Mouse (Mus musculus) adrenal gland, postnatal 4 days (tissue): Measurements from ENCODE around the gene Marveld1. TPM values are rescaled to one million over a fixed set of nuclear protein-coding genes. Genes with fewer than 3 reads are reported as not detected.
A peak's percentile ranks its signal among the peaks of the same experiment; 100 is the strongest.

ENCODE experiments used
- DNase-seq, 2 experiments: peaks; one replicate each; pipeline ENCODE4 v3.0.0; 2021 to 2022; ENCODE audit warnings: low spot score in 2 of 2, mixed read lengths in 2 of 2
- long read RNA-seq, 2 experiments: library from polyadenylated mRNA; stranded (forward); transcript quantifications; one replicate each; pipeline ENCODE4 v2.0.0; 2021
- total RNA-seq, 2 experiments: library from RNA; stranded (reverse); gene quantifications; 2 replicates each; pipeline ENCODE4 v1.2.3; 2021

Gene Marveld1
- total RNA-seq = 10 to 100 TPM; 45.5 to 47.2 TPM
- long read RNA-seq, experiment 1, transcript Marveld1-201 (2 exons, 3,066 nt) = major isoform, 33 of 37 reads
- long read RNA-seq, experiment 1, partial matches to known transcripts = 0 of 37 reads
- long read RNA-seq, experiment 1, other reads (novel, unspliced or antisense) = 1 of 37 reads
- long read RNA-seq, experiment 2, transcript Marveld1-201 (2 exons, 3,066 nt) = major isoform, 107 of 113 reads
- long read RNA-seq, experiment 2, partial matches to known transcripts = 0 of 113 reads
- long read RNA-seq, experiment 2, other reads (novel, unspliced or antisense) = 3 of 113 reads

DNA sequence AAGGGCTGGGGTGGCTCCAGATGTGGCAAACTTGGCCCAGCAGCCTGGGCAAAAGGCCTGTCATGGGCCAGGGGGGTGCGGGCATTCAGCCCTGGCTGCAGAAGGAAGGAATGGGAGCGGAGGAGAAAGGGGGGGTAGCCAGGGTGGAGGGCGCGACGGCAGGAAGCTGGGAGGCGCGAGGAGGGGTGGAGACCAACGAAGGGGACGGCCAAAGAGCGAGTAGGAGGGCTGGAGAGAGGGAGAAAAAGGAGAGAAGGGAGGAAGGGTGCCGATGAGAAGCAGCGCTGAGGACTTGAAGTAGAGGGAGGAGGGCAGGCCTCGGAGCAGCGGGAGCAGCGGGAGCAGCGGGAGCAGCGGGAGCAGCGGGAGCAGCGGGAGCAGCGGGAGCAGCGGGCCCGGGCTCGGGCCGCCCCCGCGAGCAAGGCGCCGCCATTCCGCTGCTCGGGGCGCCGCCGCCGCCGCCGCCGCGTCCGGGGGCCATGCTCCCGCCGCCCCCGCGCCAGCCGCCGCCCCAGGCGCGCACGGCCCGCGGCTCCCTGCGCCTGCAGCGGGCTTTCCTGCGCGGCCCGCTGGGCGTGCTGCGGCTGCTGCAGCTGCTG is at the start of gene Marveld1:
Gene Marveld1, plus strand, starts transcription at position 231 of the 599 bp plus-strand sequence.
- peak; percentile 30 to 65 for DNase-seq

DNA sequence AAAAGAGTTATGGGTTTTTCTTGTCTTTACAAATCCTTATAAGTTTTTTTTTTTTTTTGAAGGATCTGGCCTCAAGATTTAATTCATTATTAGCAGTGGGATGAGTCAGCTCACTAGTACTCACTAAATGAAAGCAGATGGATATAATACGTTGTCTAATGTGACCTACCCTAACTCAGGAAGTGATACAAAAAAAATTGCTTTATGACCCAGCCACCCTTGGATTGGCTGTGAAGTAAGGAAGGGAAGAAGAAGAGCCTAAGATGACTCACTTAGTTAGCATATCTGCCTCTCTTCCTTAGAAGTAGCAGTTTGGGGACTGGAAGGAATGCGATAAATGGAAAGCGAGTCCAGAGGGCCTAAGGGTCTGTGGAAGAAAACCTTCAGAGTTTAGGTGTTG is 47.8 kb upstream of the Marveld1 start:
- no peak for DNase-seq

DNA sequence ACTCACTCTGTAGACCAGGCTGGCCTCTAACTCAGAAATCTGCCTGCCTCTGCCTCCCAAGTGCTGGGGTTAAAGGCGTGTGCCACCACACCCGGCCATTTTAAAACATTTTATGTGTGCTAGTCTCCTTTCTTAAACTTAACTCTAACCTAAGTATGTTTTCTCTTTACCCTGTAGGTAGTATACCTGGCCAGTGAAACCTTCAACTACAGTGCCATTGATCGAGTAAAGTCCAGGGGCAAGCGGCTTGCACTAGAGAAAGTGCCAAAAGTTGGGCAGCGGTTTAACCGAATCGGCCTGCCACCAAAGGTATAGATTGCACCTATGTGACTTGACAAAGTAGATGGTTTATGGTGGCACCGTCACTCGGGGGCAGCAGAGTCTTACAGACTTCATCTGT is 42.5 kb upstream of the Marveld1 start:
- no peak for DNase-seq

DNA sequence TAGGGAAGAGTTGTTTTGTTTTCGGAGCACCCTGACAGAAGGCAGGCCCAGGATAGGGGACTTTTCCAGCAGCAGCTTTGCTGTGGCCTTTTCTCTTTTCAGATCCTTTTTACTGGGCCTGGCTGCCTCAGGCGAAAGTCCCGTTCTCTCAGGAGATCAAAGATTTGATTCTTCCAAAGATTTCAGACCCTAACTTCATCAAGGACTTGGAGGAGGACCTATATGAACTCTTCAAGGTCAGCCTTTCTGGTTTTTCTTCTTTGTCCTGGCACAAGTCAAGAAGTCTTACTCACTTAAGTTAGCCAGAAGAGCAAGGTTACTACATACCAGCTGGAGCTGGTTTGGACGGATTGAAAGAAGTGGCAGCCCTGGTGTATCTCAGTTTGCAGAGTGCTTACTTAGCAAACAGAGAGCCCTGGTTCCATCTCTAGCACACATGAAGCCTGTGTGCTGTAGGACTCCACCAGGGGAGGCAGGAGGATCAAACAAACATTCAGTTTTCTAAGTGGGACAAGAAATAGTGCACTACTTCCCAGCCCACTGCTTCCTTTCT is 31.3 kb upstream of the Marveld1 start:
- DNase-seq = no peak

DNA sequence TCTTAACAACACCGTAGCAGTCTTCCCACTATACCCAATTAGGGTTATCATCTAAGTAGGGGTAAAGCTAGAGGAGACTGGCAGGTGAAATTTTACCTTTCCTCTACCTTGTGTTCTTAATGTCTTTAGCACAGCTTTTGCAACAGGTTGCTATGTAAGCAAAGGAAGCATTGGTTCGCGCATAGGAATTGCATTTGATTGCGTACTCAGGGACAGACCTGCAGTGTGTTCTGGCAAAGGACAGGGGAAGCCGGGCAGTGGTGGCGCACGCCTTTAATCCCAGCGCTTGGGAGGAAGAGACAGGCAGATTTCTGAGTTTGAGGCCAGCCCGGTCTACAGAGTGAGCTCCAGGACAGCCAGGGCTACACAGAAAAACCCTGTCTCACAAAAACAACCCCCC is 29.1 kb upstream of the Marveld1 start:
- no peak for DNase-seq

DNA sequence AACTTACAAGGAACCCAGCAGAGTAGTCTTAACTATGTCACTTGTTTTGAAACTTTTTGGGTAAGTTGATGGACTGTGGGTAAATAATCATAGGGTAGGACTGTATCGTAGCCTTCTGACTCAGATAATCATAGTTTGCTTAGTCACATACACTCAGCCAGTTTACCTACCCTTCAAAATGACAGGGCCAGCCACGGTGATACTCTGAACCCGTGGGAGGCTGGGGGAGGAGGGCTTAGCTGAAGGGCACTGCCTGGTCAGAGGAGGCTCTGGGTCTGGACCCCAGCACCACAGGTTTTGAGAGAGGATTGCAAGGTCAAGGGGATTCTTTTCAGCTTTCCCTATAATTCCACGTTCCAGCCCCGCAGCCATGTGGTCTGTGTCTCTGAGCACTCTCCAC is 28.6 kb upstream of the Marveld1 start:
- no peak for DNase-seq

DNA sequence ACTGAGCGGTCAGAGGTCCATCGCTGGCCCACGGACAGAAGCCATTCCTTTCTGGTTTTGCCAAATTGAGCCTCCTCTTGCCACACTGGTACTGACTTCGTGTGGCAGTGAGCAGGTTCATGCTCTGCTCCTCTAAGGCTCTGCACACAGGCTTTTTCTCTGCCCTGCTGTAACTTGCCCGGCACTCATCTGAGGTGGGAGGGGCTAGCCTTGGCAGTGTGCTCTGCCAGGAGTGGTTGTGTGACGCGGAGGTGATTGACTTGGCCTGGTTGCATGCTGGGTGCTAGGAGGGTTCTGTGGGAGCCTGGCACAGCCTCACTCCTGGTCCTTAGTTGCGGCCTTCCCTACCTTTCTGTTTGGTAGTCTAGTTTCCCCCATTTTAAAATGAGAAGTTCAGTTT is 26.7 kb upstream of the Marveld1 start:
- no peak for DNase-seq

DNA sequence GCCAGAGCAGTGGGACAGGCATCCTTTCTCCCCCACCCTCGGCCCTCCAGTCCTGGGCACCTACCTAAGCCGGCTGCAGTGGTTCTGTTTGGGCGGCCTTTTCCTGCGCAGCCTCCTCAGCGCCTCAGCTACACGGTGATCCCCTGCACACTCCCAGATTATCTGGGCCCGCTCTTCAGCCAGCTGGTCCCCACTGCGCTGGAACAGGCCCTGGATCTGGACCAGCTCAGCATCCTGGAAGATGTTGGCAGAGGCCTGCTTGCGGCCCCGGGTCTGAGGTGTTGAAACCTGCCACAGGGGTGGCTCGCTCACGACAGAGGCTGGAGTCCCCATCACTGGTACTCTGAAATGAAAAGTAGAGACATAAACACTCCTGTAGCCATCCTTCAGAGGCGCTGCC is 22.5 kb upstream of the Marveld1 start:
- no peak for DNase-seq

DNA sequence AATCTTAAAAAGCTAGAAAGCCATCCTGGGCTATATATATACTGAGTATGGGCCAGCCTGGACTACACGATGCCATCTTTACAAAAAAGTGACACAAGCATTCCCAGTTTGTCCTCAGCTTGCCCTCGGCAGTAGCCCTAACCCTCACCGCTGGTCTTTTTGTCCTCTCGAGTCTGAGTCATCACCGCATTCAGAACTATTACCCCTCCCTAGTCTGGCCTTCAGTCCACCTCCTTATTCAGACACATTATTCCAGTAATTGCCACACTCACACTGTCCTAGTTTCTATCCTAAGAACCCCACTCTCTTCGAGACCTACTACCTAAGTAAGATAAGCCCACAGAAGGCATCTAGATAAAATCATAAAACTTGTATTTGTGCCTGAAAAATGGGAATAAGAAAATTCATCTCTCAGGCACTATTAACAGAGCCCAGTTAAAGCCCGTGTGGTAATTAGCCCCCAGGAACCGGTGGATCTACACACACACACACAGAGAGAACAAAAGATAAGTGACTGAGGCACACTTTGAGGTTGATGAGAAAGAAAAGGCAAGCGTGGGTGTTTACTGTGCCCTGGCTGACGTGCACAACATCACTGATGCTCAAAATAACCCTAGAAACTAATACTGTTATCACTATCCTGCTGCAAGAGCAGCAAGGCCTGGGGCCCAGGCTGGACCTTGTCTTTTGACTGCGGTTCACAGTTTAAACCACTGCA is 21.5 kb upstream of the Marveld1 start:
- DNase-seq = no peak

DNA sequence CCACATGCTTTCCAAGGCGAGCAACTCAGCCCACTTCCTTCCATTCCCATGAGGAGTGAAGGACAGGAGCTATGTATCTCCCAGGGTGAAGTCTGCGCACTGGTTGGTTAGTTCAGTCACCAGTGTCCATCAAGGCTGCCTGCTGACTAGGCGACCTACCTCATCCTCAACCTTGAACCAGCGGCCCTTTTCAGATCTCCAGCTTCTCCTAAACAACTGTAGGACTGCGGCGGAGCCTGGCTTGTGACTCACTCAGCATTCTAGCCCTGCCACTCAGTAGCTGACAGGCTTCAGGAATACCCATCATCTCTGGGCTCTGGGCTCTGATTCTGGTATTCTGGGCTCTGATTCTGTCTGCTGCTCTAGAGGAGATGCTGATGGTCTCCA is 21.0 kb upstream of the Marveld1 start:
- DNase-seq = no peak

DNA sequence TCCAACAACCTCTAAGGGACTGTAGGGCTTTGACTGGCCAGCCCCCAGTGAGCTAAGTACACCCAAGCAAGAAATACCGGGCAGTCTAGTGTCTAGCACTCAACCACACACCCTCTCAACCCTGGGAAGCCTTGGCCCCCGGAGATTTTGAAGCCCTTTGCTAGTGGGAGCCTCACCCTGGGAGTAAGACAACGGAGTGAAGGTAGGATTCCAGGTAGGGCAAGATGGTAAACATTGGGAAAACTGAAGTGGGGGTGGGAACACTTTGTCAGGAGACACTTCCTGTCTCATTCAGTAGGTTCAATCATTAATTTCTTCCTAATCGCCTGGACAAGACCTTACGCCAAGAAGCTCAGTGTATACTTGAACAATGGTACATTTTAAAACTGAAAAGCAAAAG is 20.2 kb upstream of the Marveld1 start:
- no peak for DNase-seq

DNA sequence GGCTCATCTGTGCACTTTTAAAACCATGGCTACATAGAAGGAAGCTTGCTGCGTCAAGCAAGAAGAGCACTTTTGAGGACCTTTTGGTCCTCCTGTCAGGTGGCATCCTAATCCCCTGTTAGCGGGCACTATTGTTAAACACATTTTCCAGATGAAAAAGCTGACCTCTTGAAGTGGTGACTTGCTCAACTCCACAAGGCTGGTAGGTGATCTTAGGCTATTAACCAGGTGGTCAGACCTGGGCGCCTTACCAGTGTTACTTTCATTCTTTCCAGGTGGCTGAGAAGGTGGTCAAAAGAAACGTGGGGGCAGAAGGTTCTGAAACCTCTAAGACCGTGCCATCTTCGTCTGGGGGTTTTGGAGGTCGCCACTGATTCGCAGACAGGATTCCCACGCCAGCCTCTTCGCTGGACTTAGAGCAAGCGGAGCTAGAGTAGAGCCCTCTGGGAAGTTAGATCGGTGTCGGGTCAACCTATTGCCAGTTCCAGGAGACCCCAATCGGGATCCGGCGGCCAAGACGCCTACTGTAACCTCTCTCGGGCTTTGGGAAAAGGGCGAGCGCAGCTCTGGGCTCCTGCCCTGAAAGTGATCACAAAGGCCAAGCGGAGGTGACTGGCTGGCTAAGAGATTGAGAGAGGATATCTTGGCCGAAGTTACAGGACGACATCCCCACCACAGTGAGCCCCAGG is 19.0 kb upstream of the Marveld1 start:
- DNase-seq = no peak

DNA sequence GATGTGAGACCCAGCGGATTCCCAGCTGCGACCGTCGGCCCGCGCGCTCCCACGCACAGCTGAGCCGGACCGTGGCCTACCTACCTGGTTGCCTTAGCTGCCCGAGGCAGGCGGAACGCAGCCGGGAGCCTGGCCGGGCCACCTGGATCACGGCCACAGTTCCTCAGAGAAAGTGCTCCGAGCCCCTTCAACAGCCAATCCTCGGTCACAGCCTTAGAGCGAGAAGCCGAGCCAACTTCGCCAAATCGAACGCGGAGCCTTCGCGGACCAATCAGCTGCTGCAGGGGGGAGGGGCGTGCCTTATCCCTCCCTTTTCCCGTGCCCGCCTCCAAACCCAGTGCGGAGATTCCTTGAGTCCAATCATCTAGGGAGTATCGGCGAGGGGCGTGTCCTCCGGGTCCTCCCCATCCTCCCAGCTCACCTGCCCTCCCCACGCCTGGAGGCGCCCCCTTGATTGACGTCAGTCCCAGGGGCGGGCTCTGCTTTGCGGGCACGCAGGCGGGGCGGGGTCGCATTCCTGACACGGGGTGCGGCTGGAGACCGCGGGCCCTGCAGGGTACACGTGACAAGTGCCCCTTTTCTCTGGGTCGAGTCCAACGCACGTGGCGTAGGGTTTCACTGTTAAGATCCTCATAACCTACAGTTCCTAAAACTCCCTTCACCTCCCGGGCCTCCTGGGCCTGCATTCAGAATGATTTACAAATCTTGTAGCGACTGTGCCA is 18.3 kb upstream of the Marveld1 start, which contains the start of gene Avpi1:
Gene Avpi1, minus strand, starts transcription at position 273 of the 722 bp plus-strand sequence.
- DNase-seq = peak; percentile 83 to 94

DNA sequence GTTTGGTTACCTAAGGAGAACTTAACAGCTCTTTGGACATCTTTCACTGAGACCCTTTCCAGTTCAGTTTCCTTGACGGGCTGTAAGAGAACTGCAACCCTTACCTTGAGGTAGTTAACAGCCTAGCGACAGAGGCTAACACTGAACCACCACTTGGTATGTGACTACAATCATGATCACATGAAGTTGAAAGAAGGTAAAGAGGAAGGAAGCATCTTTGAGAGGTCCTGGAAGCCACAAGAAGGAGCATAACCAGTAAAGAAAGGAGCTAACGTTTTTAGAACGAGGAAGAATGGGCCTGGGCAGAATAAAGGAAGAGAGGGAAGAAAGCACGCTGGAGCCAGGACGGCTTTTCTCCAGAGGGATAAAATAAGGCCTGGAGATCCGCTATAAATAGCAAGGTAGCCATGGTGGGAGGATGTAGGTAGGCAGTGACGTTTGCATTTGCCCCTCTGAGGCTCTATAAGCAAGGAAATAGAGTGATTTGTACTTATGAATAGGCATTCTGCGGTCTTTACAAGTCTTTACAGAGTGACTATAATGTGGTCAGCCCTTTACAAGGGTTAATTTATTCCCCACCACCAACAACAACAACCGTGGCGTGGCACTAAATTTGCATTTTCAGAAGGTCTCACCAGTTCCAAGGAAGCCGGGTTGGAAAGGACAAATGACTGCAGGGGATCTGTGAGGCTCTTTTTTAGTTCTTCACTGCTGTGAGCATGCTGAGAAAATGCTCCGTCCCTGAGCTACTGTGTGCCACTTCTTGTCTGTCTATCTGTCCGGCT is 17.5 kb upstream of the Marveld1 start:
- DNase-seq = no peak

DNA sequence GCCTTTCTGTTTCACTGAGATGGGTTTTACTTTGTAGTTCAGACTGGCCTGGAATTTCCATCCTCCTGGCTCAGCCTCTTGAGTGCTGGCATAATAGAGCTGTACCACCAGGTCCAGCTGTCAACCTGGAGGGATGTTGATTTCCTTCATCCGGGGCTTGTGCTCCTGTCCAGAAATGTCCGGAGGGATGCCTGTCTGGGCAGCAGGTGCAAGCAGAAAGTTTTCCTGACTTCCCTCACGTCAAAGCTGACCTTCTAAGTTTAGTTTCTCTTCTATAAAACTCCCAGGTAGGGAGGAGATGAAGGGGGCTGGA is 16.9 kb upstream of the Marveld1 start:
- DNase-seq = no peak

DNA sequence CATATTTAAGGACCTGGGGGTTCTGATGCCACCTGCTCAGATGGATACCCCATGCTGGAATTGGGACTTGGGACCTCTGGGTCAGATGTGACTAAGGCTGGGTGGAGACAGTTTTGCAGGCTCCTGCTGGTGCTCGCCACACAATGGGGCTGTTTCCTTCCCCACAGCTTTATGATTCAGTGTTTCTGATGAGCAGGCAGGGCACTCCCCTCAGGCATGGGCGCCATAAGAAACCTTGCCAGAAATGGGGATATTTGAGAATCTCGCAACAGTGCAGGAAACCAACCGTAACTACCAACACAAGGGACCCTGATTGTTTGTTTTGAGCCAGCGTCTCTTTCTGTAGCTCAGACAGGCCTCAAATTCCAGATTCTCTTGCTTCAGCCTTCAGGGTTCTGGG is 16.1 kb upstream of the Marveld1 start:
- DNase-seq = no peak

DNA sequence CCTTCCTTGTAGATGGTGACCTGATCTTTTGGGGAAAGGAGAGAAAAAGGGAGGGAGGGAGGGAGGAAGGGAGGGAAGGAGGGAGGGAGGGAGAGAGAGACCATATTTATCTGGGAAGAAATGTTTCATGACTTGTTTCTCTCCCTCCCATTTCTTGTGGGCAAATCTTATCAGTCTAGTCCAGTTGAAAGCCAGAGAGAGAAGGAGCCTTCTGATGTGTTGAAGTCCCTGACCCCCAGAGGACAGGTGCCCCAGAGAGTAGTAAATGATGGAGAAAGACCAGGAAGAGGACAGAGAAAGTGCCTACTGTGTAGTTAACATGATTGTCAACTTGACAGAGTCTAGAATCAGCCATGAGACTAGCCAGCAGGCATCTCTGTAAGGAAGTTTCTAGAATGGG is 12.1 kb upstream of the Marveld1 start:
- no peak for DNase-seq

DNA sequence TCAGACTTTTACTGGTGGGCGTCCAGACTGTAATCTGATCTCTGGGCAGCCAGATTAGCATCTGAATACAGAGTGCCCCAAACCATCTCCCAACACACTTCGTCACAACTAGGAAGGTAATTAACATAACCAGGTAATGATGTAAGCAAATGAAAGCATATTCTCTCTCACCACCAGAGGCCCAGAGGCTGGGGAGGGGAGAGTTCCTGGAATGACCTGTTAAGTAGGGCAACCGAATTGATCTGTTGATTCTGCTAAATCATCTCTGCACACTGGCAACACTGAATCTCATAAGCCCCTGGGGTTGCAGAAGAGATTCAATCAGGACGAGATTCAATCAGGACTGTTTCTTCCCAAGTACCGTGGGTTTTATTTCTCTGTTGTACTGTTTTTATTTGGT is 11.1 kb upstream of the Marveld1 start:
- no peak for DNase-seq

DNA sequence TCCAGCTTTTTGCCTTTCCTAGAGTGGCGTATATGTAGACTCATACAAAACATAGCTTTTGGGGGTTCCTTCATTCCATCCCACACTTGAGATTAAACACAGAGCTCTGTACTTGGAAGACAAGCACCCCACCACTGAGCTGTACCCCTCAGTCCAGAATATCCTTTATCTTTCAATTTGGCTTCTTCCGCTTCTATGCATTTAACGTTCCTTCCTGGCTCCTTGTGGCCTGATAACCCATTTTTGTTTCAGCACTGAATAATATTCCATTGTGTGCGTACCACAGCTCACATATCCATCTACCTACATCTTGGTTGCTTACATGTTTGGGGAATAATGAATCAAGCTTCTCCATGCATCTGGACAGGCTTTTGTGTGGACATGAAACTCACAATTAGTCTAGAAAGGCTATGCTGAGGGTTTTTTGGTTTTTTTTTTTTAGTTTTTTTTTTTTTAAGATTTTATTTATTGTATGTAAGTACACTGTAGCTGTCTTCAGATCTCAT is 10.0 kb upstream of the Marveld1 start:
- DNase-seq = no peak
